Mouse (Mus musculus) heart, postnatal 0 days (tissue): ENCODE measurements around the gene Epb41l4b.

Source experiments
- CTCF ChIP-seq: IDR thresholded peaks from 2 replicates; pipeline ENCODE4 v1.5.1; 2016; ENCODE audit warnings: antibody characterized with exemption, control low read depth, low read depth
- EP300 ChIP-seq: IDR thresholded peaks from 2 replicates; pipeline ENCODE4 v1.6.1; 2016; ENCODE audit warnings: antibody characterized with exemption, low read depth

- no peak for TF ChIP-seq CTCF
- no peak for TF ChIP-seq EP300
Observed at GRCm38 (mm10) chr4:57021288-57021687, 121.9 kb downstream of the Epb41l4b start.
